Mouse (Mus musculus): Measurements from ENCODE around the gene Apool. TPM values are rescaled to one million over a fixed set of nuclear protein-coding genes. Genes with fewer than 3 reads are reported as not detected.

The Apool gene
- 3.1 and 5.2 TPM in 2 replicates for polyA plus RNA-seq (2012; rRNA removed)

GRCm38 (mm10) chrX:112310804-112311530 lies at the start of gene Apool:
Apool (plus strand) TSS chrX:112311334.
- Histone ChIP-seq H3K4me3 (ENCODE audit: control insufficient read depth, insufficient read depth, low read length) (peak within 1 kb of the TSS; percentile 82), H3K4me1 (replicated peaks; ENCODE audit: control insufficient read depth, insufficient read depth, low read length) (0 out of 2 replicates have a peak, but pooled peaks cover 2% of the 10 kb centered on the region), H3K27me3 (ENCODE audit: control insufficient read depth, insufficient read depth, low read length) (no peaks in the 10 kb centered on the region), H3K36me3 (ENCODE audit: control insufficient read depth, insufficient read depth, low read length) (no peaks in the 10 kb centered on the region), H3K27ac (ENCODE audit: control insufficient read depth, insufficient read depth, low read length) (peak within 1 kb of the TSS; percentile 36; the same call in 1 of the 2 replicates)
- peak; percentile 82 for DNase-seq
- 18% methylated on average over 18 of the region's 18 CpGs for WGBS
- TF ChIP-seq POLR2A (IDR thresholded peaks at IDR 0.05; ENCODE audit: control insufficient read depth, extremely low read depth, insufficient read depth, low read length, poor library complexity) (no peak), CTCF (IDR thresholded peaks at IDR 0.05; ENCODE audit: borderline replicate concordance, control insufficient read depth, extremely low read depth, insufficient read depth, low read length, poor library complexity) (no peak)

- 48% methylated on average over 1 of the region's 1 CpGs for WGBS
- DNase-seq: no peak
- Histone ChIP-seq H3K4me1 (replicated peaks; ENCODE audit: control insufficient read depth, insufficient read depth, low read length) (no peaks in the 10 kb centered on the region), H3K4me3 (ENCODE audit: control insufficient read depth, insufficient read depth, low read length) (no peak overlapping the region), H3K36me3 (ENCODE audit: control insufficient read depth, insufficient read depth, low read length) (no peaks in the 10 kb centered on the region), H3K27me3 (ENCODE audit: control insufficient read depth, insufficient read depth, low read length) (no peaks in the 10 kb centered on the region), H3K27ac (ENCODE audit: control insufficient read depth, insufficient read depth, low read length) (no peak overlapping the region)
- TF ChIP-seq POLR2A (IDR thresholded peaks at IDR 0.05; ENCODE audit: control insufficient read depth, extremely low read depth, insufficient read depth, low read length, poor library complexity): no peak
- no peak for TF ChIP-seq CTCF (IDR thresholded peaks at IDR 0.05; ENCODE audit: borderline replicate concordance, control insufficient read depth, extremely low read depth, insufficient read depth, low read length, poor library complexity)
Observed at GRCm38 (mm10) chrX:112273550-112273949, 37.6 kb upstream of the Apool start.

- under 1% methylated on average over 12 of the region's 12 CpGs for WGBS
- H3K27me3 ChIP-seq (ENCODE audit: control insufficient read depth, insufficient read depth, low read length): no peaks in the 10 kb centered on the region
- no peak for TF ChIP-seq CTCF (IDR thresholded peaks at IDR 0.05; ENCODE audit: borderline replicate concordance, control insufficient read depth, extremely low read depth, insufficient read depth, low read length, poor library complexity)
- no peak for TF ChIP-seq POLR2A (IDR thresholded peaks at IDR 0.05; ENCODE audit: control insufficient read depth, extremely low read depth, insufficient read depth, low read length, poor library complexity)
- no peaks in the 10 kb centered on the region for H3K36me3 ChIP-seq (ENCODE audit: control insufficient read depth, insufficient read depth, low read length)
- peak overlapping the region; percentile 82 for H3K4me3 ChIP-seq (ENCODE audit: control insufficient read depth, insufficient read depth, low read length)
- H3K27ac ChIP-seq (ENCODE audit: control insufficient read depth, insufficient read depth, low read length): peak overlapping the region; percentile 36; the same call in 1 of the 2 replicates
- DNase-seq: no peak
- 0 out of 2 replicates have a peak, but pooled peaks cover 2% of the 10 kb centered on the region for H3K4me1 ChIP-seq (replicated peaks; ENCODE audit: control insufficient read depth, insufficient read depth, low read length)
Observed at GRCm38 (mm10) chrX:112311531-112311887, 375 bp downstream of the Apool start.

- no peak overlapping the region for H3K4me3 ChIP-seq (ENCODE audit: control insufficient read depth, insufficient read depth, low read length)
- no peak for DNase-seq
- WGBS: 62% methylated on average over 1 of the region's 1 CpGs
Observed at GRCm38 (mm10) chrX:112312094-112312493, 960 bp downstream of the Apool start.

GRCm38 (mm10) chrX:112320273-112320672 lies 9.1 kb downstream of the Apool start:
- DNase-seq: no peak
- Histone ChIP-seq H3K4me3 (ENCODE audit: control insufficient read depth, insufficient read depth, low read length) (no peak overlapping the region), H3K36me3 (ENCODE audit: control insufficient read depth, insufficient read depth, low read length) (no peaks in the 10 kb centered on the region), H3K4me1 (replicated peaks; ENCODE audit: control insufficient read depth, insufficient read depth, low read length) (no peaks in the 10 kb centered on the region), H3K27ac (ENCODE audit: control insufficient read depth, insufficient read depth, low read length) (no peak overlapping the region), H3K27me3 (ENCODE audit: control insufficient read depth, insufficient read depth, low read length) (no peaks in the 10 kb centered on the region)
- TF ChIP-seq CTCF (IDR thresholded peaks at IDR 0.05; ENCODE audit: borderline replicate concordance, control insufficient read depth, extremely low read depth, insufficient read depth, low read length, poor library complexity) (no peak), POLR2A (IDR thresholded peaks at IDR 0.05; ENCODE audit: control insufficient read depth, extremely low read depth, insufficient read depth, low read length, poor library complexity) (no peak)

More at GRCm38 (mm10) chrX:112312094-112312493, 960 bp downstream of the Apool start:
- Histone ChIP-seq H3K27ac (ENCODE audit: control insufficient read depth, insufficient read depth, low read length) (no peak overlapping the region), H3K36me3 (ENCODE audit: control insufficient read depth, insufficient read depth, low read length) (no peaks in the 10 kb centered on the region), H3K27me3 (ENCODE audit: control insufficient read depth, insufficient read depth, low read length) (no peaks in the 10 kb centered on the region), H3K4me1 (replicated peaks; ENCODE audit: control insufficient read depth, insufficient read depth, low read length) (0 out of 2 replicates have a peak, but pooled peaks cover 2% of the 10 kb centered on the region)
- no peak for TF ChIP-seq POLR2A (IDR thresholded peaks at IDR 0.05; ENCODE audit: control insufficient read depth, extremely low read depth, insufficient read depth, low read length, poor library complexity)

- no peak for DNase-seq
- TF ChIP-seq POLR2A (IDR thresholded peaks at IDR 0.05; ENCODE audit: control insufficient read depth, extremely low read depth, insufficient read depth, low read length, poor library complexity): no peak
- no peak for TF ChIP-seq CTCF (IDR thresholded peaks at IDR 0.05; ENCODE audit: borderline replicate concordance, control insufficient read depth, extremely low read depth, insufficient read depth, low read length, poor library complexity)
- WGBS: 82% methylated on average over 3 of the region's 3 CpGs
- H3K27ac ChIP-seq (ENCODE audit: control insufficient read depth, insufficient read depth, low read length): no peak overlapping the region
- no peak overlapping the region for H3K4me3 ChIP-seq (ENCODE audit: control insufficient read depth, insufficient read depth, low read length)
- no peaks in the 10 kb centered on the region for H3K4me1 ChIP-seq (replicated peaks; ENCODE audit: control insufficient read depth, insufficient read depth, low read length)
- no peaks in the 10 kb centered on the region for H3K27me3 ChIP-seq (ENCODE audit: control insufficient read depth, insufficient read depth, low read length)
- H3K36me3 ChIP-seq (ENCODE audit: control insufficient read depth, insufficient read depth, low read length): no peaks in the 10 kb centered on the region
Observed at GRCm38 (mm10) chrX:112339486-112339885, 28.4 kb downstream of the Apool start.
